Mouse (Mus musculus) liver, adult (tissue): ENCODE results near the gene Shisal2a.

ENCODE experiments used
- GATA4 ChIP-seq: IDR thresholded peaks from 2 replicates; pipeline ENCODE4 v1.6.1; 2014; ENCODE audit warnings: mild to moderate bottlenecking, low read length; ENCODE audit not compliant: insufficient replicate concordance

Gene Shisal2a

DNA sequence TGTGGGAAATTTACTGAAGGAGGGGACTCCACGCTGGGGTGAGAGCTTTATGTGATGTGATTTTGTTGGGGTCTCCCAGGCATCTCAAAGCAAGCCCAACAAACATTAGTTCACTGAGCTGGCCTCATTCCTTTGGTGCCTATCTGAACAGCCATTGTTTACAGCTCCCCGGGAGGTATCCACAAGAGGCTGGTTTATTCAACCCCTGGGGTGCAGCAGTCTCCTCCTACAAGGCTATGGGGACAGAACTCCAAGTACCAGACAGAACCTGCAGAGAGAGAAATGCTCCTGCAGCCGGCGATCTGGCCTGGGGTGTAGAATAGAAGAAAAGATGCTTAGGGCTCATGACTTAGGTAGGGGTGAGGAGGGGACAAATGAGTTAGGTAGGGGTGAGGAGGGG is 24.7 kb downstream of the Shisal2a start:
- no peak for TF ChIP-seq GATA4

DNA sequence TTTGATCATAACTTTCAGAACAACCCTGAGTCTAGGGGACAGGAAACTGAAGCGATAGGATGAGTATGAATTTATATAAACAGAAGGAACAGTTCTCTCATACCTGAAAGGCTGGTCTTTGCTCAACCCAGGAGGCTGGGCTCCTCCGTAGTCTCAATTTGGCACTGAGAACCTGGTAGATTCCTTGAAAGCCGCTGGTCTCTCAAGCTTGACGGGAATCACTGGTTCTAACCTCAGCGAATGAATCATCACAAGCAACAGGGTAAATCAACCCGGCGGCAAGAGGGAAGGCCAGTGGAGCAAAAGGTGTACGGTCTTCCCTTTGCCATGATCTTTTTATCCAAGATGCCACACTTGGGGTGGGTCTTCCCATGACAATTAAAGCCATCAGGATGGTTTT is 25.7 kb downstream of the Shisal2a start:
- no peak for TF ChIP-seq GATA4

DNA sequence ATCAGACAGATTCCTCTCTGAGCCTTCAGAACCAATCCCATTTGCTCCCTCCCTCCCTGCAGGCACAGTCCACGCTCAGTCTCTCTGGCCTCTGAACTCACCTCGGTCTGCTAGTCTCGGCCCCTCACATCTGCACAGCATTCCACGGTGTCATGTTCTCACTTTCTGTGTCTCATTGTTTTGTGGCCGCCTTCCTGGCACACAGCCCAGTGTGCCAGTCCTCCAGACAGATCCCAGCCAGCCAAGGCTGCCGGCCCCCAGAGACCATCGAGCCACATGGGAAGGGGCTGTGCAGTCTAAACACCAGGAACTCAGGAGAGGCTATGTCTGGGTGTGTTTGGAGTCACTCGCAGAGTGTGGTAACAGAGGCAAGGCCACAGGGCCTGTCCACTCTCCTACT is 32.3 kb downstream of the Shisal2a start:
- no peak for TF ChIP-seq GATA4

DNA sequence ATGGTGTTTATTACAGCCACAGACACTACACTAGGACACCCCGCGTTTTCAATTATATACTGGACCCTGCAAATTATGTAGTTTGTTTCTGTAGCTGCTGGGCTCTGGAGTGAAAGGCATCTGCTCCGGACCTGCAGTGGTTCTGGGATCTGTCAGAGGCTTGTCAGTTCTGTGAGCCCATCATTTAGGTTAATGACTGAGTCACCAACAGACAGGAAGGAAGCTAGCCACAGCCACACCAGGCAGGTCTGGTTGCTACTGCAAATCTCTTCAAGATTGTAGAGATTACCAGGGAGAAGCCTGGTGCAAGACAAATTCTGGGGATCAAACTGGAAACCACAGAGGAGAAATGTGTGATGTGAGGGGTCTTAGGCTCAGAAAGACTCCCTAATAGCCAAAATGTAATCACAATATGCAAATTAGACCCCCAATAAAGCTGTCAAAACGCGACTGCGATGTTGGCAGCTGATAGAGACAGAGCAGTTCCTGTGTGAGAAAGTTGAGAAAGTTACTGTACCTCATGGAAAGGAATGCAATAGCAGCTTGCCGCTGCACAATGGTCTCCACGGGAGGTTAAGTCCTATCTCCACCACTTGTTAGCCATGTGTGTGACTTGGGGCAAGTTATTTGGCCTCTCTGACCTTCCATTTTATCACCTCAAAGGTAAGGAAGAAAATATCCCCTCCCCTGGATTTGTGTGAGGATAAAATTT is 33.2 kb downstream of the Shisal2a start:
- TF ChIP-seq GATA4: no peak

DNA sequence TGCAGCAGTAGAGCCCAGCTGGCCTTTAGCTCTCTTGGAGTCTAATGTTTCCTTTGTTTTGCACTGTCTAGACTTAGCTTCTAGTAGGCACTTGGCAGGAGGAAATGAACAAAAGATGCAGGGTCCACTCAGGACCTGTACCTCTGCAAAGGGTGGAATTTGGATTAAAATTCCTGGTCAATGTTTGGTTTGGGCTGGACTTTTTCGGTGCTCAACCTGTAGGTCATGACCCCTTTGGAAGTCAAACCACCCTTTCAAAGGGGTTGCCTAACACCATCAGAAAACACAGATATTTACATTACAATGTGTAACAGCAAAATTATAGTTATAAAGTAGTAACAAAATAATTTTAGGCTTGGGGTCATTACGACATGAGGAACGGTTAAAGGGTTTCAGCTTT is 34.1 kb downstream of the Shisal2a start:
- no peak for TF ChIP-seq GATA4

DNA sequence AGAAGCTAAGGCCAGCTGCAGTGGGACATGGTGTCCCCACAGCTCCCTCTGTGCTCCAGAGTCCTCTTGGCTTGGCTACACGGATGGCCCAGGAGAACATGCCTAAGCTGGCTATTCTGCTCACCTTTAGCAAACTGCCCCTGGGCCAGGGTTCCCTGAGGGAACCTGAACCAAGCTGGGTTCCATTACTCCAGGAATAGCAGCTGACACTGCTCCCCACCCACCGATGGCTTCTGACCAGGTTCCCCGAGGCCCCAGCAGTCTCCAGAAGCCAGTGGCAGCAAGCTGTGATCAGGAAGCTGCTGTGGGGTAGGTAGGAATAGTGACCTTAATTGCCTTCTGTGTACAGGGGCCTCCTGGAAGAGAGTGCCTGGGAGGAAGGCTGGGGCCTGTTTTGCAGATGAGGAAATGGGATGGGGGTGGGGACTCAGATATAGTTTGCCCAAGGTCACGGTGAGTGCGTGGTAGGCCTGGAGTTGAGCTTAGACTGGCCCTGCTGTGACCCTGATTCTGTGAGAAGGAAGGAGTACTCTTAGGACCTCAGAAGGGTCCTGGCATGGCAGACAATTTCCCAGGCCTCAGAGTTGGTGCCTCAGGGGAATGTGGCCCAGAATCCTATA is 34.8 kb downstream of the Shisal2a start:
- no peak; the same call in 1 of the 2 replicates for TF ChIP-seq GATA4

DNA sequence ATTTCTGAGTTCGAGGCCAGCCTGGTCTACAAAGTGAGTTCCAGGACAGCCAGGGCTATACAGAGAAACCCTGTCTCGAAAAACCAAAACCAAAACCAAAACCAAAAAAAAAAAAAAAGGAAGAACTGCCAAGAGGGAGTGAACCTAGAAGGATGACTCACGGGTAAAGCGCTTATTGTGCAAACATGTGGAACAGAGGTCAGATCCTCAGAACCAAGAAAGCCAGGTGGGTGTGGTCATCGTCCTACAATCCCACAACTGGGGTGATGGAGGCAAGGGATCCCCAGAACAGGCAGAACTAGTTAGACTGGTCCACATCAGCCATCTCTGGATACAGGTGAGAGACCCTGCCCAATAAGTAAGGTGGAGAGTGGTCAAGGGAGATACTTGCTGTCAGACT is 36.0 kb downstream of the Shisal2a start:
- no peak for TF ChIP-seq GATA4

DNA sequence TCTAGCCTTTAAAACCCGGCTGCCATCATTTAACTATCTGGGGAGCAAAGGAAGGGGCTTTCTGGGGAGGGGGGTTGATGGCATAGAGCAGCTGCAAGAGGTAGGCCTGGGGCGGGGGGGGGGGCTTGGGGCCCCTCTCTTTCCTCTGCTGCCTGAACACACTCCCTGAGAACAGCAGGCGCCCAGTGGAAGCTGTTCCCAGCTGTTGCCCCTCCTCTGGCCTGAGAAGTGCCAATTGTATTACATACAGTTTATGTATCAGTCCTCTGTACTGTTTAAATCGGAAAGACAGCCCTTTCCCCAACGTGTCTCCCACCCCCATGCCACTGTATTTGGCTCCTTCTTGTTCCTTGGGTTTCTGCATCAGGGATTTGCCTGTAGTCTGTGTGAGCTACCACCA is 37.3 kb downstream of the Shisal2a start:
- no peak for TF ChIP-seq GATA4

DNA sequence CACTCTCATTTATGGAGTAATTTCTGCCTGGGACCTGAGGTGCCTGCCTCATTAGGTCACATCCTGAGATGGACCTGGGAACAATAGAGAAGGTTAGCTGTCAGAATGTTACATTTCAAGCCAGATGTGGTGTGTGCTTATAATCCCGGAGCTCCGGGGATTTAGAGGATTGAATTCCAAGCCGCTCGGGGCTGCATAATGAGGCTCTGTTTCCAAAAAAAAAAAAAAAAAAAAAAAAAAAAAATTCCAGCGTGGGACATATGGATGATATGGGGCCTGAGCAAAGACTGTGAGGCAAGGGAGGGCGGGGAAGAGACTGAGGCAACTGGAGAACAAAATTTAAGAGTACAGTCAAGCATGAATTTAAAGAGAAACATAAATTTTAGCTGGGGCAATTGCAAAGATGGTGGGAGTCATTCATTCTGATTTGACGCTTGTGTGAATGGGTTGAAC is 38.5 kb downstream of the Shisal2a start:
- no peak for TF ChIP-seq GATA4

DNA sequence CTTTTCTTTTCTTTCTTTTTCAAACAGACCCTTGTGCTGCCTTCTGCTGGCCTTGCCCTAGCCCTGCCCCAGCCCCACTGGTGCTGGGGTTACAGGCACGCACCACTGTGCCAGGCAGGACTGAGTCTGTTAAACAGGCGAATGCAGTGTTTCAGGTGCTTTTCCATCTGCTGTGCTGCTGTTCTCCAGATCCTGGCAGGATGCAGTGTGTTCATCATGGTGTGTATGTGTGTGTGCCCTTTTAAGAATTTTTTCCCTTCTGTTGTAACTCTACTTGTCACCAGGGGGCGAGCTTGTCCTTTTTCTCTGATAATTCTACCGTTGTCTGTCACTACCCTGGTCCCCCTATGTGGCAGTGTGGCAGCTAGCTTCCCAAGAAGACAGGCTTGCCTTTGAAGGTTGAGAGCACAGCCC is 43.9 kb downstream of the Shisal2a start:
- TF ChIP-seq GATA4: no peak

DNA sequence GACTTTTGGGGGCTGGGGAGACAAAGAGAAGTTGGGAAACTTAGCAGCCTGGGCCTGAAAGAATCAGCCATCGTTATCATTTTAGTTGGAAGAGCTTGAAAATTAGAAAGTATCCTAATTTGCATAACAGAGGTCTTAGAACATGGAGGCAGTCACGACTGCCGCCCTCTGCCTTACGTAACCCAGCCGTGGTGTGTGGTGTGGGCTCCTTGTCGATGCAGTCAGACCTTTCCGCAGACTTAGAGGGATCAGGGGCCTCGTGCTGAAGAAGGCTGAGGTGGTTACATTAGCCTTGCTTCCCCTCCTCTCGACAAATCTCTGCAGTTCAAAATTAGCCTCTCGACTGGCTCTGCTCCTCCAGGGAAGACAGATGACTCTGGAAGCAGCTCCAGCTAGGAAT is 44.3 kb downstream of the Shisal2a start:
- TF ChIP-seq GATA4: no peak

DNA sequence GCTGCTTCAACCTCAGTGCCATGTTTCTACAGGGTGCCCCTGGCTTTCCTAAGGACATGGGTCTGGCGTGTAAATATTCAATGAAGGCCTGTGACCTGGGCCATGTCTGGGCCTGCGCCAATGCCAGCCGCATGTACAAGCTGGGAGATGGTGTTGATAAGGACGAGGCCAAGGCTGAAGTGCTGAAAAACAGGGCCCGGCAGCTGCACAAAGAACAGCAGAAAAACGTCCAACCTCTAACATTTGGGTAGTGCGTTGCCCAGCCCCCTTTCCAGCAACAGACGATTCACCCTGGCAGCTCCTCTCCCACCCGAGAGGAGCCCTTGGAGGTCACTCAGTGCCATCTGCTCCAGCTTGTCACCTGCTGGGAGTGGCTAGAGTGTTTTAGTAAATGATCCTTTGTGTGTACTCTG is 44.8 kb downstream of the Shisal2a start:
- TF ChIP-seq GATA4: peak; percentile 90; the same call in 1 of the 2 replicates

DNA sequence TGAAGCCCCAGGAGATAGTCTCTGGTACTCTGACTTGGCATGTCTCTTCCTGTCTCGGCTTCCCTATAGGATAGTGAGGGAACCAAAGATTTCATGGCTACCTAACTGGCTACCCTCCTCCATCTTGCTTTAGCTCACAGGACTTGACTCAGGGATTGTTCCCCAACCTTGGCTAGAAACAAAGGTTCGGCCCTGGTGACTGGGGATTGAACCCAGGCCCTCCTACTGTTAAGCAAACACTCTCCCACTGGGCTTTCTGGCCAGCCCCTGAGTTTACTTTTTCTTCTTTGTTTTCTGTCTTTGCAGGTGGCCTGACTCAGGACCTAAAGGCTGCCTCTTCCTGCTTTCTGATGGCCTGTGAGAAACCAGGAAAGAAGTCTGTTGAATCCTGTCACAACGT is 45.3 kb downstream of the Shisal2a start:
- TF ChIP-seq GATA4: no peak

DNA sequence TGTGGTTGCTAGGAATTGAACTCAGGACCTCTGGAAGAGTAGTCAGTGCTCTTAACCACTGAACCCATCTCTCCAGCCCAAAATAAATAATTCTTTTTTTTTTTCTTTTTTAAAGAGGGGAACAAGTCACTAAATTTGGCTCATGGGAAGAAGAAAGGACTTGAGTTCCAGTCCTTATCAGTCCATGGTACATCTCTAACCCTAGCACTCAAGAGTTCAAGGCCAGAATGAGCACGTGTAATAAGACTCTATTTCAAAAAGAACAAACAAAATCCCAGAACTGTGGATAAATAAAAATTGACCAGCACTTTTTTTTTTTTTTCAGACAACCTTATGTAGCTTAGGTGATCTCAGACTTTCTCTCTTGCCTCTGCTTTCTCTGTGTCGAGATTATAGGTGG is 46.4 kb downstream of the Shisal2a start:
- TF ChIP-seq GATA4: peak; percentile 53; the same call in 1 of the 2 replicates

DNA sequence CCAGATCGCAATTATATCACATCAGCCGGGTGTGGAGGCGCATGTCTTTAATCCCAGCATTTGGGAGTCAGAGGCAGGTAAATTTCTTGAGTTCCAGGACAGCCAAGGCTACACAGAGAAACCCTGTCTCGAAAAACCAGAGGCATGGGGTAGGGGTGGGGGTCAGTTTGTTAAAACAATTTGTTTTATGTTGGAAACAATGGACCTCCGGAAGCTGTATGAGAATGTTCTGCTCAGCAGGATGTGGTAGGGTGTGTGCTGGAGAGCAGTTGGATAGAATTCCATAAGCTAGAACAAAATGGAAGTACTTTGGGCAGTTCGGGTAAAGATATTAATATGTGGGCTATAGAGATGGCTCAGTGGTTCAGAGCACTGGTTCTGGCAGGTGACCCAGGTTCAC is 47.7 kb downstream of the Shisal2a start:
- TF ChIP-seq GATA4: no peak

DNA sequence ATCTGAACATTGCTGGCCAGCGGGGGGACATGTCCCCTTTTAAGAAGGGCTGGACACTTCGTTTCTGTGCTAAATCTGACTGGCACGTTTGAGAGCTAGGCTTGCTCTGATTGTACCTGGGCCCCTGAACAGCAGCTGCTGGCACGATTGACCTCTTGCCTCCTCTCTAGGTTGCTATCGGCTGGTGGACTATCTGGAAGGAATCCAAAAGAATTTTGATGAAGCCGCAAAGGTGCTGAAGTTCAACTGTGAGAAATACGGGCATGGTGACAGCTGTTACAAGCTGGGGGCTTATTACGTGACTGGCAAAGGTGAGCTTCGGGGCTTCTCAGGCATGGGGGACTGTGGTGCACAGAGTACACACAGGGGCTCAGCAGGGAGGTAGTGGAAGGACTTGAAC is 51.1 kb downstream of the Shisal2a start:
- TF ChIP-seq GATA4: no peak

DNA sequence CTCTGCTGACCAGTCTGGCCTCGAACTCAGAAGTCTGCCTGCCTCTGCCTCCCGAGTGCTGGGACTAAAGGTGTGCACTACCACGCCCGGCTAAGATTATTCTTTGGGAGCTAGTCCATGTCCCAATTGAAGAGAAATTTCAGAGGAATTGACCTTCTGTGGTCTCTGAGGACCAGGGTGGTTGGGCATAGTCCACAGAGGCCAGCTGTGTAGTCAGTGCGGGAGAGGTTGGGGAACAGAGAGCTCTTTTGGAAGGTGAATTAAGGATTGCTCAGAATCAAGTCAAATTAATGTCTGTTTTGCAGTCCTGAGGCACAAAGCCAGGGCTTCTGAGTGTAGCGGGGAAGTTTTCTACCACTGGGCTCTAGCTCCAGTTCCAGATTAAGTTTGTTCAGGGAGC is 53.3 kb downstream of the Shisal2a start:
- TF ChIP-seq GATA4: no peak
